Mouse (Mus musculus) thymus, postnatal 4 days (tissue): ENCODE results near the gene Fam20a.

Source experiments
- DNase-seq: peaks from one replicate; pipeline ENCODE4 v3.0.0; 2021

The Fam20a gene

DNA sequence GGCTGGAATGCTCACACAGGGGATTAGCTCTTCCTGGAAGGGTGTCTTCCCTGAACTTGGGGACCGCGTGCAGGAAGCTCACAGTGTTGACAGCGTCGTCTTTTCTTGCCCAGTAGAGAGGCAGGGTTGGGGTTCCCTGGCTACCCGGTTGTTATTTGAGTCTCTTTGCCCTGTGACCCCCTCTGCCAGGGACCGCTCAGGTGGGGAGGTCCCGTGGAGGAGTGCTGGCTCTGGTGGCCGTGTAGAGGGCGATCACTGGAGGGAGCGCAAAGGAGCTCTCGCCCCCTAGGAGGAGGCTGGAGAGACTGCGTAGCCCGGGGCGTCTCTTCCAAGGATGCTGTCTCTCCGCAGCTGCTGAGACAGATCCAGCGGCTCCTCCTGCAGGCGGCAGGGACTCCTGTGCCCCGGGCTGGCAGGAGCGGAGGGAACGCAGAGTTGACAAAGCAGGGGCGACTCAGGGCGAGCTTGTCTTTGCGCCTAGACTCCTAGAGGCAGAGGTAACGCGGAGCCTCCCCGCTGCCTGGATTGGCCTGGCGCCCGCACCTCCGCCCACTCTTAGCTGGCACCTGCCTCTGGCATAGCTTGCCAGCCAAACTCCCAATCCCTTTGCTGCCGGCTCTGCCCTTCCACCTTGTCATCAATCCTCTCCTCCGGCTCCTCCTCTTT, at the start of gene Fam20a:
Gene Fam20a, minus strand, starts transcription at position 499 of the 666 bp plus-strand sequence.
- DNase-seq, result peak; percentile 18

DNA sequence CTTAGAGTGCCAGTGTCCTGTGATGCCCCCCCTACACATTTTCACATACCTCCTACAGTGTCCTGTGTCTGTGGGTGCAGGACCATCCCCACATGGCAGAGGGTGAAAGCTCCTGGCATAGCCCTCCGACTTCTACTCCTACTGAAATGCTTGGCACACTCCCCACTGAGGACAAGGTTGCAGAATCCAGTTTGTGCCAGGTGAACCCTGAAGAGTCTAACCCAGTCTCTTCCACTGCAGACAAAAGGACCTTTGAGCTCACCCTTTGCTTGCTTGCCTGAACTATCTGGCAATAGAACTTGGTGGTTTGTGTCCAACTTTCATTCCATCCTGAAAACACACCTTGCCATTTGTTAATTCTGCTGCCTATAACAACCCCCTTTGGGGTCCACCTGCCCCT, 49.3 kb upstream of the Fam20a start:
- DNase-seq, result no peak

DNA sequence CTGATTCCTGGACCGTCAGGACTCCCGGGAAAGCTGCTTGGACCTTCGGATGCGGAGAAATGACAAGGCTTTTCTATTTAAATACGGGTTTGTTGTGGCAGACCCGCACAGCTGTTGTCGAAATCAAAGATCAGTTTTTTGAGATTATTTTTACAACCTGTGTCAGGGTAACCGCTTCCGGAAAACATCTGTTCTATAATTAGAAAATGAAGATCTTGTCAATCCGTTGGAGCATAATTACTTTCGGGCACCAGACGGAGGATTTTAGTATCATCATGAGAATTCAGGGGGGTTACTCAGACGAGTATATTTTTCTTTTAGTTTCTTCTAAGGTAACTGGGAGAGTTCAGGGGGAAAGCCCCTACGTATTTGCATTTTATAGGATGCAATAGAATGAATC, 48.1 kb upstream of the Fam20a start:
- no peak for DNase-seq

DNA sequence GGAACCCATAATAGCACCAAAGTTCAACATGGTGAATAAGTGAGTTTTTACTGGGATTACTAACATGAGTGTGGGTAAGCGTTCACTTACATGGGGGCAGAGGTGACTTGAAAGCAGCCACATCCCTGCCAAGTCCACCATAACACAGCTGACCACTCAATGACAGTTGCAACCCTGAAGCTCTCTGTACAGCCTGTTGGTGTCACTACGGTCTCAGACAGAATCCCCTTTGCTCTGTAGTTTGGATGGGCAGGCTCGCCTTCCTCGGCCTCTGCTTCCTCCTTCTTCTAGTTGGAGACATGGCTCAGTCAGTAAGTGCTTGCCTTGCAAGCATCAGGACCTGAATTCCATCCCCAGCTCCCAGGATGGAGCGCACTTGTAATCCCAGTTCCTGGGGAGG, 47.0 kb upstream of the Fam20a start:
- DNase-seq, result no peak

DNA sequence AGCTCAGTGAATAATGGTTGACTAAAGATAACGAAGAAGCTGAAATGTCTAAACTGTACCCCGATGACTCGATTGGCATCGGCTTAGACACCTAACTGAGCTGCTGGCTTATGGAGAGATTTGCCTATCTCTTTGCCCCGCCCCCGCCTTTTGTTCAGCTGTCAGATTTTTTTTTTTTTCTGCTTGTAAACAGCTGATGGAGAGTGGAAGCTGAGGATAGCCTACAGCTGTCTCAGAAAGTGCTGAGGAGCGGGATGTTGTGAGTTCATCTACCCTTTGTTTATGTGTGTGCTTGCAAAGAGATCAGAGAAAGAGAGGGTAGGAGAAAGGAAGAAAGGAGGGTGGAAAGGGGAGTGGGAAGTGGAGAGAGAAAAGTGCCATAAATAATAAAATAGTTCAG, 38.0 kb upstream of the Fam20a start:
- no peak for DNase-seq

DNA sequence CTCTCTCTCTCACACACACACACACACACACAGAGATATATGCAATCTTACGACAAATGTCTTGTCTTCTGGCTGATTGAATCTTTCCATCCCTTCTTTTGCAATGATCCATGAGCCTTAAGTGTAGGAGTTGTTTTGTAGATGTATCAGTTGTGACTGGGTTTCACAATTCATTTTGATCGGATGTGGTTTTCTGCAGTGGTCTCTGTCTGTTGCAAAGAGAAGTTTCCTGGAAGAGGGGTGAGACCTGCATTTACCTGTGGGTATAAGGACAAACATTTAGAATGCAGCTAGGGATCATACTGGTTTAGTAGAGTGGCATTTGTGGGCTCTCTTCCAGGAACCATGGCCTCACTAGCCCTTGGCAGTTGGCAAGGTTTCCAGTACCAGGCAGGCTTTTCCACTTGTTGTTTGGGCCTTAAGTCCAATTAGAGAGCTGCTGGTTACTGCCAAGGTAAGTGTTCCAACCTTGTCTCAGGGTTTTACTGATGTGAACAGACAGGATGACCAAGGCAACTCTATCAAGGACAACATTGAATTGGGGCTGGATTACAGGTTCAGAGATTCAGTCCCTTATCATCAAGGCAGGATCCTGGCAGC, 36.6 kb upstream of the Fam20a start:
- DNase-seq, result no peak

DNA sequence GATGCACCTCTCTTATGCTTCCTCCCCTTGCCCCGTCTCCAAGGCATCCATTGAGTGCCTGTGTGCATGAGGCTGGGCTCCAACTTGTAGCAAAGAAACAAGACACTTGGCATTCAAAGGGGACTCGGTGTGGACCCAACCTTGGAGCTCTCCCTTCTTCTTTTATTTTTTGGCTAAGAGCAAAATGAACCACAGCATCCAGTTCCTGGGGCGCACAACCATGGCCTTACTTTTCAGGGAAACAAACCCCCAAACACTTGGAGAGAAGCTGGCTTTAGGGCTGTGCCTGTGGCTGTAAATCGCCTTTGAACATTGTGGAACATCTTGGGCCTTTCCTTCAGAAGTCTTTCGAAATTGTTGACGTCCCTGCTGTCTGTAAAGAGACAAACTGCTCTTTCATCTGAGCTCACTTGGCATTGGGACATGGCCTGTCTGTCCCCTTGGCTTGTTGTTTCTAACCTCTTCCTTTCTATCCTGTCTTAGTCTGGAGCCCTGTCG, 32.1 kb upstream of the Fam20a start:
- no peak for DNase-seq

DNA sequence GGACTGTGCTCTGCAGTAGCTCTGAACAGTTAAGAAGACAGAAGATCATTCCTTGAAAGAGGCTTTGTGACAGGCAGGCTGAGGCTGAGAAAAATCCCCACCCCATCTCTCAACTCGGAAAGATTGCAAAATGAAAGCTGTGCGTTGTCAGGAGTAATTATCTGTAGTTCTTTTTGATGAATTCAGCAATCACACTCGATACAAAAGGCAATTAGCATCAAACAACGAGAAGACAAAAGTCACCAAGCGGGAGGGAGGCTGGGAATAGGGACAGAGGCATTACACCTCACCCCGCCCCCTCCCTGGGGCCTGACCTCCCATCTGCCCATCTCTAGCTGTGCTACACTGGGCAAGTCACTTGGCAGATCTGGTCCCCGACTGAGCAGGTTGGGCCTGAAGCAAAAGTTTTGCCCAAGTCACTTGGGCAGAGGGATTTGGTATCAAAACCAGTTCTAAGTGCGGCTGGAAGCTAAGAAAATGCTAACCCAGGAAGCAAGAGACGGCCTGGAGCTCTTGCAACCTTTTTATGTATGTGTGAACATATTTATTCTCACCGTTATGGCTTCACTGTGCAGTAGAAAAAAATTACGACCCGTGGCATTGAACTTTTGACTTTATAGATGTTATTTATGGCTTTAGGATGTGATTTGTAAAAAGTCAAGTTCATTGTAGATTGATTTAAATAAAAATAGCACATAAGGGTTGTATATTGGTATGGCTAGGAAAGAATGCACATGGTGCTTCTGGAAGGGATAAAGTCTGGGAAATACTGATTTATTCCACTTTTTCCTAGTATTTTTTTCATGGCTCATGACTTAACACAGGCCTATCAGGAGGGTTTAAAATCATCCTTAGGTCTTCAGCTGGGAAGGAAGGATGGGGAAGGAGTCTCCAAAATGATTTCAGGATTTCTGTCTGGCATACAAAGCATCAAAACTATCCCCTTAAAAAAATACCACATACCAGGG, 29.8 kb upstream of the Fam20a start:
- DNase-seq, result no peak

DNA sequence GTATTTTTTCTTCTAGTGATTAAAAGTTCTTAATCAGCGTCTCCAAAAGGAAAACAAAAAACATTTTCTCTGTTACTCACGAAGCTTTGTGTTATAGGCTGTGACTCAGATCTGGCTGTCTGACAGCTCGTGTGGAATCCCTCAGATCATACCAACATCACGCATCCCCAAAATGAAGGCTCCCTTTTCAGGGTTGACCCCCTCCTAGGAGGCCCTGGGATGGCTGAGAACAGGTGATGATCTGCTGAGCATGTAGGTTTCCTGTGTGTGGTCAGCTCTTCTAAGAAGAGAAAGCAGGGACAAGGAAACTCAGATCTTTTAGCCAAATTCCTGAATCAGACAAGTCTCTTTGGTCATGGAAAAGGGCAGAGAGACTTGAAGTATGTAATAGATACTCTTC, 23.1 kb upstream of the Fam20a start:
- DNase-seq, result no peak

DNA sequence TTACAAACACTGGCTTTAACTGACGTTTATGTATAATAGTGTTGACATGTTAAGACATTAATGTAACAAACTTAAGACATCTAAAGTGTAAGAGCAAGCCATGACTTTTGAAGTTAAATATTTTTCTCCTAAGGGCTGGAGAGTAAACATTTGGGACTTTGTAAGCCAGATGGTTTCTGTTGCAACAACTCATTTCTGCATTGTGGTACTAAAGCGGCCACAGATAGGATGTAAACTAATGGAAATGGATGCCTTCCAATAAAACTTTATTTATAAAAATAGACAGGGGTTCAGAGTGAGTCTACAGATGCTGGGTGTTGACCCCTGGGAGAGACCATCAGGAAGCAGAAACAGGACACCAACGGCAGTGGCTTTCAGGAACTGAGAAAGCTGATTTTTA, 15.9 kb upstream of the Fam20a start:
- DNase-seq, result no peak

DNA sequence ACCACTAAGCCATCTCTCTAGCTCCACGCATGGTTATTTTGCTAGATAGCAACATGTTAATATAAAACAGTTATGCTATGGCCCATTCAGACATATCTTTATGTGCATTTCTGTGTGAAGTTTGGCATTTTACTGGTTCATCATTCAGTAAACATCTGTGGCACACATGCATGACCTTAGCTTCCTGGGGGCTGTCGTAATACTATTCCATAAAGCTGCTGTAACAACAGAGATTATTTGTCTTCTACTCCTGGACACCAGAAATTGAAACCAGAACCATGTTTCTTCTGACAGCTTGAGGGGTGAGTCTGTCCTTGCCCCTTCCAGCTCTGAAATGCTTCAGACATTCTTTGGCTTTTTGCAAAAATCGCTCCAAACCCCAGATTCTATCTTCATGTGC, 14.3 kb upstream of the Fam20a start:
- no peak for DNase-seq

DNA sequence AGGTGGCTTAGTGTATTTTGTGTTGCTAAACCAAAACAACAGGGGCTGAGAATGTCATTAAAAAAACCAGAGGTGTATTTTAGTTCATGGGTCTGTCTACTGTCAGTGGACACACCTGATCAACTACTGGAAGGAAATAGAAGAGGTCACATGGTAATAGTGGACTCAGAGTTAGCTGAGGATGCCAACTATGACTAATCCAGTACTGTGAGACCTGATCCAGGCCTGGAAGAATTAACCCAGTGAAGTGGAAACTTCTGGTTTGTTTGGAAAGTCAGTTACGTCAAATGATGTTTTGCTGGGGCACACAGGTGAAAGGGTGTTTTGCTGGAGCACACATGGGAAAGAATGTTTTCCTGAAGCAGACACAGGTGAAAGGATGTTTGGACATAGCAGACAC, 12.3 kb upstream of the Fam20a start:
- DNase-seq, result no peak

DNA sequence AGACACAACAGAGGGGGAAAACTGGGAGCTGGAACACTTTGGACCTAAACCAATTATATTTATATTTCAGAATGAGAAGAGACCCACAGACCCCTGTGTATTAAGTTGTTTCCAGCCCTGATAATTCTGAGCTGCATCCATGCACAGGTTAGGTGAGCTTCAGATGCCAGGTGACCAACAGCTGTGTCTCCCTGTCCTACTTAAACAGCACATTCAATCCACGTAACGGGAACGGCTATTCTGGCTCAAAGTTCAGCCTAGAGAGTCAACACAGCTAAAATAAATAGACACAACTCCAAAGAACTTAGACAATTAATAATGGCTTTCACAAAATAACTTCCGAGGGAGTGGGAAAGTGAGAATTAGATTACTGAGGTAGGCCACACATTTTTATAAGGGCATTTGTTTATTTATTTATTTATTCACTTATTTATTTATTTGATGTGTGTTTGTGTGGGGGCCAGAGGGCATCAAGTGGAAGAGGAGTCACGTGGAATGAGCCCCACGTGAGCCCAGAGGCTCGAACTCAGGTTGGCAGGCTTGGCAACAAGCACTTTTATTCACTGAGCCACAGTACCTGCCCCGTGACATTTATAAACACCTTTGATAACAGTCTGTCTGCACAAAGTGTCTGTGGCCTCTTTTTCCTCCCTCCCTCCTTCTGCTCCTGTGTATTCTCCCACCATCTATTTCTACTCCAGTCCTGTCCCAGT, 10.8 kb upstream of the Fam20a start:
- DNase-seq, result no peak

DNA sequence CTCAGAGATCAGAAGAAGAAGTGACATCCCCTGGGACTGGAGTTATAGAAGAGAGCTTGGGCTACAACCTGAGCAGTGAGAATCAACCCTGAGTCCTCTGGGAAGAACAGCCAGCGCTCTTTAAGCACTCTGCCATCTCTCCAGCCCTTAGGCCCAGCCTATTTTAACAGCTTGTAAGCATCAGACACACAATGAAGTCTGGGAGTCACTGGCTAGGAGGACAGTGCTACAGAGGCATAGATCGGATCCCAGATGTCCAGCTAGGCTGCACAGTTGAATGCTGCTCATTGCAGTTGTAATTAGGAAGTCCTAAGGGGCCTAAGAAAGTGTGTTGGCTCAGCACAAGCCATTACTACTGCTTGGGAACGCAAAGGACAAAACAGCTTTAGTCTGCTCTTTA, 6.3 kb upstream of the Fam20a start:
- DNase-seq, result no peak

DNA sequence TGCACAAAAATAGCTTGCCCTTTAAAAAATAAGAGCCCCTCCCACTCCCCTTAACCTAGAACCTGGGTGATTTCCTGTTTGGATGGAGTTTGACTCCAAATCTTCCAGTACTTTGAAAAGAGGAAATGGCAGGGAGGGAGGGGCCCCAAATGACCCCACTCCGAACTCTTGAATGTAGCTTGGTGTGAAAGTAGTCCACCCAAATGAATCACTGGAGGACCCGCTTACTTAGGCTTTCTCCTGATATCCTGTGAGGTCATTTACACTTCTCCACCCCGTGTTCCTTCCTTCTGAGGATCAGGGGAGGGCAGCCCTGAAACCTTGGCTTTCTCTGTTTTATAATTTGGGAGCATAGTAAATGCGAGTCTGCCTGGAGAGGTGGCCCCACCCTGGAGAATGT, 632 bp upstream of the Fam20a start:
- DNase-seq, result no peak

DNA sequence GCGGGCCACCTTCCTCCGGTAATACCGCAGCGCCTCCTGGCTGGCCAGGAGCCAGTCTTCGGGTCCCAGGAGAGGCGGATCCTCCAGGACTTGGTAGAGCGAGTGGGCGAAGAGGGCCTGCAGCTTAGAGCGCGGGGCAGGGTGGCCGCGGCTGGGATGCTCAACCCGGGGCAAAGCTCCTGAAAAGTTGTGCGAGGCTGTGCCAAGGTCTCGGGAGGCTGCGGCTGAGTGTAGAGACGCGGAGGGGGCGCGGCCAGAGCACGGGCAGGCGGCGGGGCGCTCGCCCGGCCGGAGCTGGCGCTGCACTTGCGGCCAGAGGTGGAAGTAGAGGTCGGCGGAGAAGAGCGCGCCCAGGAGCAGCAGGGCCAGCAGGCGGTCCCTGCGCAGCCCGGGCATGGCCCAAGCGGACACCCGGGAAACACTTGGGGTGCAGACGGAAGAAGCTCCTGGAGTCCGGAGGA, 729 bp downstream of the Fam20a start:
- DNase-seq, result peak; percentile 16

DNA sequence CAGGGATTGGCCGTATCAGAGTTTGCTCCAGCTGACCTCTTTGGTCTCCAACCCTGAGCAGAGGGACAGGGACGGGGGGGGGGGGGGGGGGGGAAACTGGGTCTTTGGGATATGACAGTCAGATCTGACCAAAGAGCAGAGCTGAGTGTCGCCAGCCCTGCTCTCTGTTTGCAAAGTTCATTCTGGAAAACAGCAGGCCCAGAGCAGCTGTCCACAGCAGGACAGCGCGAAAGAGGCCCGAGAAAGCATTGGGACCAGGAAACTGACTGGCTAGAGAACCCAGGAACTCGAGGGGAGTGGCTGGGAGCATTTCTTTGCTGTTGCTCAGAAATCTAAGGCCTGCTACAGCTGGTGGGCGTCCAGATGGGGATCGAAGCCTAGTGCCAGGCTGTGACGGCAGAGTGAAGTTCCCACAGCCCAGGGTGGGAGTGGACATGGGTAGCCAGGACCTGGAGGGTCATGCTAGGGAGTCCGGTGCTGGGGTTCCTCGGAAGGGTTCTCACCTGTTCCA, 1.2 kb downstream of the Fam20a start:
- no peak for DNase-seq

DNA sequence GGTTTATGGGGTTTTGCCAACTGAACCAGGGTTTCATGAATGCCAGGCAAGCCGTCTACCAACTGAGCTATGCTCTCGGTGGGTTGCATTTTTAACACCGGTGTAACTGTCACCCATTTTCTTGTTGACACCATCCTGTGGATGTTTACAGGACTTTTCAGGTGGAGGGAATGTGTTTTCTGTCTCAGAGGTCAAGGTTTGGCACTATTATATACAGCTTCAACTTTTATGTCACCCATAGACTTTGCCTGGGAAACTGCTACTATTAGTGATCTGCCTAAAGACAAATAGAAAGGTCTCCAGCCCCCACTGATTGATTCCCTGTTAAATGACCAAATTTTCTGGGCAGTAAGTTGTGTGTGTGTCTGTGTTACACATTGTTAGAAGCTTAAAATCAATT, 2.7 kb downstream of the Fam20a start:
- no peak for DNase-seq

DNA sequence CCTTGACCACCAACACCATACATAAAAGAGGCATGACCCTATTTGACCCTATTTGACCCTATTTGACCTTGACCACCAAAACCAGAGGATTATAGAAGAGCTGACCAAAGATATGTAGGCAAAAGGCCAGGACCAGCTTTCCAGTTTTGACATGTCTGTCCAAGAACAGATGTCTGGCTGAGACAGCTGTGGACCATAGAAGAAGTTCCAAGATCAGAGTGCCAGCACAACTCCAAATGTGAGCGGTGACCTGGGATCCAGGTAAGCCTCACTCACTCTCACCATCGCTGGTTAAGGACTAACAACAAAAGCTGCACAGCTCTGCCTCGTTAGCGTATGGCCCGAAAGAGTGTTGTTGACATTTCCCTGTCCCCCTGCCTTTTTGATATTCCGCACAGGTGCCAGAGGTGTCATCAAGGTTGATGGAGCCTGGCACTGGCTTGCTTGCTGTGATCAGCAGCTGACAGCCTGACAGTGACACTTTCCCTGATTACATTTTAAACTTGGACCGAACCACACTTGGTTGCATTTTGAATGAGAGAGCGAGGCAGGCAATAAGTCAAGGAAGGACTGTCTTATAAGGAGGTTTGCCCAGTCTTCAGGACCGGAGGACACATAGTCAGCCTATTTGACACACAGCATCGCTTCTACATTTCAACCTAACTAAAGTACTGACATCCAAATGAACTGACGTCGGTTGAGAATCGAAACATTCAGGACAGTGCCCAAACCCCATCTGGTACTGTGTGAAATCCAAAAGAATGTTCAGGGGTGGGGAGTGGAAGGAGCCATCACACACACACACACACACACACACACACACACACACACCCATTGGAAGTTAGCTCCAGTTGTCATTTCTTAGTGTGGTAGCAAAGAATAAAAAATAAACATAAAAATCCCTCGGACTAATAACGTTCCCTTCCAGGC, 3.8 kb downstream of the Fam20a start:
- no peak for DNase-seq

DNA sequence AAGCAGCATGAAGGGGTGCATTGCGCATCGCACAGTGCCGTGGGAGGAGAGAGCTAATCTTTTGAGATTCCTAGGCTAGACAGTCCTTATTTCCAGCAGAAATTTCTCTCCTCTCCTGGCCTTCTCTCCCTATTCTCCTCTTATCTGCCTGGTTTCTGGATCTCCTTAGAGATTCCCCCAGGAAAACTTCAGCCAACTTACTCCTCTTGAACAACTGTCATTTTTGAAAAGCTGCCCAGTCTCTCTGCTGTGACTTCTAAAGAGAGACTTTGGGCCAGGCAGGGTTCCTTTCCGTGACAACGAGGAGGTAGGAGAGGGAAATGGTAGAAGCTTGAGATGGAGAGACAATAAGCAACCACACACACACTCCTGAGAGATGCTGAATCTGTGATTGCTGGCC, 4.6 kb downstream of the Fam20a start:
- no peak for DNase-seq

DNA sequence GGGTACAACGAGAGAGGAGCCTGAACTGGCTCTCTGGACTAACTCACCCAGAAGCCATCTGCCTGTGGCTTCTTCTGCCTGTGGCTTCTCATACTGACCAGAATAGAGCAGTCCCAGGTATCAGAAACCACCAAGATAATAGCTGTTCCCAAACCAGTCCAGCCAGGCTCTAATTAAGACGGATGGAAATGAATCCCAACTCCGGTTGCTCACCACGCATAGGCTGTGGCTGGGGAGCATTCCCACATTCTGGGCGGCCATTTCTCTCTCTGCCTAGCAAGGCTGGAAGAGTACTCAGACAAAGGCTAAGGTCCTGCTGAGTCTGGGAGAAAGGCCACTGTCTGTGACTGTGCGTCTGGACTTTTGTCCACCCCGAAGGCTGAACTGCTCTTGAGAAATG, 5.1 kb downstream of the Fam20a start:
- no peak for DNase-seq
